Mouse (Mus musculus): ENCODE data around the gene Nln. TPM values are rescaled to one million over a fixed set of nuclear protein-coding genes. Genes with fewer than 3 reads are reported as not detected.

Nln gene
- polyA plus RNA-seq, 1 experiment from 2014 or later: 21.8 TPM

- Histone ChIP-seq H3K4me2 (ENCODE audit: low read depth, low read length) (no peak overlapping the region), H3K36me3 (ENCODE audit: control insufficient read depth, insufficient read depth) (0 out of 2 replicates have a peak, but pooled peaks cover 2% of the 10 kb centered on the region), H3K4me3 (ENCODE audit: low read length) (no peak overlapping the region), H3K27ac (ENCODE audit: low read length) (peak overlapping the region; percentile 85), H3K9me3 (replicated peaks; ENCODE audit: control insufficient read depth, low read length) (peaks cover 4% of the 10 kb centered on the region), H3K9ac (ENCODE audit: low read length) (no peak overlapping the region), H3K4me1 (ENCODE audit: control insufficient read depth, insufficient read depth, low read length) (peaks cover 19% of the 10 kb centered on the region), H3K27me3 (ENCODE audit: control insufficient read depth, insufficient read depth, low read length) (no peaks in the 10 kb centered on the region)
- ATAC-seq (replicated peaks; ENCODE audit: extremely low read depth, insufficient read depth, low FRiP score): no peak
- WGBS: 52% methylated on average over 6 of the region's 6 CpGs
These were observed 131.6 kb downstream of the Nln start for GRCm38 (mm10) chr13:103977844-103978243.

DNA sequence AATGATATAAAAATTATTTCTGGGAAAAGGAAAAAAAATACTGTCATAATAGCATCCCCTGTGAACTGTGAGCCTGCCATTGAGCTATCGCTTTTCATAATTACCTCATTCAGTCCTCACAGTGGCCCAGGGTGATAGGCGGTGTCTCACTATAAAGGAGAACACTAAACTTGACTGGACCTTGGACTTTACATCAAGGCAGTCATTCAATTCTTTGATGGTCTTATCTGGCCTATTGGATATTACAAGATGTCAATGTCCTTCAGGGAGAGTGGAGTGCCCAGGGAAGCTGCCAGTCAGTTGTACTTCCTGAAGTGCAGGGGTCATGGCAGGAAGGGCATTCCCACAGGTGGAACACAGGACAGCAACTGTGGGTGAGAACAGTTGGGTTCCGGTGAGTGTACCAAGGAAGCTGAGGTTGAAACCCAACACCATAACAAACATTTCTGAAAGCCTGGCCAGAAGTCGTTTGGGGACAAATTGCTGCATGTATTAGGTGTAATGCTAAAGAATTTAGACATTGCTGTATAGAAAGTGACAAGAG lies 133.2 kb downstream of the Nln start:
- H3K9me3 ChIP-seq (replicated peaks; ENCODE audit: control insufficient read depth, low read length): no peaks in the 10 kb centered on the region
- no peak overlapping the region for H3K4me3 ChIP-seq (ENCODE audit: low read length)
- 77% methylated on average over 4 of the region's 4 CpGs for WGBS
- no peaks in the 10 kb centered on the region for H3K36me3 ChIP-seq (ENCODE audit: control insufficient read depth, insufficient read depth)
- H3K9ac ChIP-seq (ENCODE audit: low read length): no peak overlapping the region
- ATAC-seq (replicated peaks; ENCODE audit: extremely low read depth, insufficient read depth, low FRiP score): no peak
- no peak overlapping the region for H3K27ac ChIP-seq (ENCODE audit: low read length)
- no peak overlapping the region for H3K4me2 ChIP-seq (ENCODE audit: low read depth, low read length)
- H3K4me1 ChIP-seq (ENCODE audit: control insufficient read depth, insufficient read depth, low read length): peaks cover 19% of the 10 kb centered on the region
- no peaks in the 10 kb centered on the region for H3K27me3 ChIP-seq (ENCODE audit: control insufficient read depth, insufficient read depth, low read length)

DNA sequence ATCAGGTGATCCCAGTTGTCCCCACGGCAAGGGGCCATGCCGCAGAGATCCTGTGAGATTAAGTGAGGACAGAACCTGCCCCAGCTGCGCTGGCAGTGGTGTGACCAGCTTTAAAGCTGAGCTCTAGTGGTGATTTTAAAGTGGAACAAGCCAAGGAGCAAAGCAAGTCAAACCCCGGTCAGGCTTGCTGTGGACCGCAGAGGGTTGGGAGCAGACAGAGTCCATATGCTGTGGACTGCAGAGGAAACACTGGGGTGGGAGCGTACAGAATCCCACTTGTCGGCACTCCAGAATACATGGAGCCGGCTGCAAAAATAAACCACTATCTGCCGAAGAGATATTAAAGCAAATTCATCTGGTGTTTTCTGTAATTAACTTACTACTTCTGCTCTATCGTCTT lies 134.3 kb downstream of the Nln start:
- H3K9ac ChIP-seq (ENCODE audit: low read length): no peak overlapping the region
- no peak overlapping the region for H3K4me3 ChIP-seq (ENCODE audit: low read length)
- H3K4me2 ChIP-seq (ENCODE audit: low read depth, low read length): peak overlapping the region; percentile 20
- peak overlapping the region; percentile 36 for H3K27ac ChIP-seq (ENCODE audit: low read length)
- no peak for ATAC-seq (replicated peaks; ENCODE audit: extremely low read depth, insufficient read depth, low FRiP score)
- no peaks in the 10 kb centered on the region for H3K27me3 ChIP-seq (ENCODE audit: control insufficient read depth, insufficient read depth, low read length)
- H3K36me3 ChIP-seq (ENCODE audit: control insufficient read depth, insufficient read depth): no peaks in the 10 kb centered on the region
- 46% methylated on average over 10 of the region's 10 CpGs for WGBS
- H3K9me3 ChIP-seq (replicated peaks; ENCODE audit: control insufficient read depth, low read length): no peaks in the 10 kb centered on the region
- H3K4me1 ChIP-seq (ENCODE audit: control insufficient read depth, insufficient read depth, low read length): peaks cover 22% of the 10 kb centered on the region

DNA sequence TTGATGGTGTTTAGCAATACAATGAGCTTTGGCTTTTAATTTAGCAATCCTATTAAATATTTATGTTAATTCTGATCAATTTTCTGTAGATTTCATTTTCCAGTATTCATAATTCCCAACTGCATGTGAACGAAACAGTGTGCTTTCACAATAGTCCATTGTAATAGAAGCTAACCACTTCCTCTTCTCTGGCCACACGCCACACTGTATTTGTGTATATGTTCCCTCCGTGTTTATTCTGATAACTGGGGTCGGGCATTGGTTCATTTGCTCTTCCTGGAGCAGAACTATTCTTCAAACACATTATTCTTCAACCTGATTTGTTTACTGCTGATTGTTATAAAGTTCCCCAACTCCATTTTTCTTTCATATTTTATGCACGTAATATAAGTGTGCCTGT lies 135.4 kb downstream of the Nln start:
- Histone ChIP-seq H3K4me3 (ENCODE audit: low read length) (no peak overlapping the region), H3K9me3 (replicated peaks; ENCODE audit: control insufficient read depth, low read length) (no peaks in the 10 kb centered on the region), H3K9ac (ENCODE audit: low read length) (no peak overlapping the region), H3K36me3 (ENCODE audit: control insufficient read depth, insufficient read depth) (no peaks in the 10 kb centered on the region), H3K27ac (ENCODE audit: low read length) (no peak overlapping the region), H3K4me2 (ENCODE audit: low read depth, low read length) (no peak overlapping the region), H3K4me1 (ENCODE audit: control insufficient read depth, insufficient read depth, low read length) (peaks cover 22% of the 10 kb centered on the region), H3K27me3 (ENCODE audit: control insufficient read depth, insufficient read depth, low read length) (no peaks in the 10 kb centered on the region)
- ATAC-seq (replicated peaks; ENCODE audit: extremely low read depth, insufficient read depth, low FRiP score): no peak
- WGBS: 54% methylated on average over 5 of the region's 5 CpGs

Other genes with a start within 250 kb of the Nln start
- 10.2 TPM in 2 replicates for gene Erbin, start 189.1 kb downstream of the Nln start, polyA plus RNA-seq (2015; fragmentation: Nextera tagmentation; extraction: Ambion mirVana)
- 1.8 and 3.2 TPM in 2 replicates for gene Sgtb, start 127 bp upstream of the Nln start, polyA plus RNA-seq (2015; fragmentation: Nextera tagmentation; extraction: Ambion mirVana)
- gene Trappc13, start 68.9 kb upstream of the Nln start, polyA plus RNA-seq (2015; fragmentation: Nextera tagmentation; extraction: Ambion mirVana): 44.4 and 53.3 TPM in 2 replicates
- gene Trim23, start 69.2 kb upstream of the Nln start, polyA plus RNA-seq (2015; fragmentation: Nextera tagmentation; extraction: Ambion mirVana): 12.9 and 16.0 TPM in 2 replicates
- gene Cenpk, start 119.0 kb upstream of the Nln start, polyA plus RNA-seq (2015; fragmentation: Nextera tagmentation; extraction: Ambion mirVana): 36.6 and 44.1 TPM in 2 replicates
- 8.3 and 8.4 TPM in 2 replicates for gene Ppwd1, start 119.2 kb upstream of the Nln start, polyA plus RNA-seq (2015; fragmentation: Nextera tagmentation; extraction: Ambion mirVana)
- 5.4 and 5.7 TPM in 2 replicates for gene Adamts6, start 178.2 kb upstream of the Nln start, polyA plus RNA-seq (2015; fragmentation: Nextera tagmentation; extraction: Ambion mirVana)